Mouse (Mus musculus): ENCODE results near the gene Plcd1.

The Plcd1 gene

GRCm38 (mm10) chr9:119025832-119026331 lies 67.4 kb downstream of the Plcd1 start:
- no peak for DNase-seq (ENCODE audit: low read depth, low spot score)

- DNase-seq (ENCODE audit: low read depth, low spot score): no peak
These were observed 68.0 kb downstream of the Plcd1 start for GRCm38 (mm10) chr9:119025263-119025662.

GRCm38 (mm10) chr9:119021731-119022130 lies 71.6 kb downstream of the Plcd1 start:
- DNase-seq (ENCODE audit: low read depth, low spot score): no peak

Data from brain, adult 2 months (tissue).